Mouse (Mus musculus): Measurements from ENCODE around the gene Gm6040.

Gene Gm6040

GRCm38 (mm10) chr8:20921971-20922370 is at the start of gene Gm6040:
Gene Gm6040 (minus strand): TSS chr8:20922071.
- DNase-seq (ENCODE audit: low spot score) = no peak

GRCm38 (mm10) chr8:20964531-20964930 is 42.7 kb upstream of the Gm6040 start:
- DNase-seq (ENCODE audit: low spot score) = no peak

GRCm38 (mm10) chr8:20944610-20945009 is 22.7 kb upstream of the Gm6040 start, which contains the start of gene AY761185:
Gene AY761185 (minus strand): TSS chr8:20944710.
- DNase-seq (ENCODE audit: low spot score) = no peak

- no peak for DNase-seq (ENCODE audit: low spot score)
These were observed 9.6 kb downstream of the Gm6040 start for GRCm38 (mm10) chr8:20912288-20912687.

GRCm38 (mm10) chr8:20908256-20908655 is 13.6 kb downstream of the Gm6040 start:
- DNase-seq (ENCODE audit: low spot score) = no peak

- no peak for DNase-seq (ENCODE audit: low spot score)
These were observed 14.8 kb downstream of the Gm6040 start for GRCm38 (mm10) chr8:20907119-20907518.

GRCm38 (mm10) chr8:20902527-20902926 is 19.3 kb downstream of the Gm6040 start, which contains the start of gene Gm15056:
Gene Gm15056 (minus strand): TSS chr8:20902627.
- no peak for DNase-seq (ENCODE audit: low spot score)

GRCm38 (mm10) chr8:20892369-20892768 is 29.5 kb downstream of the Gm6040 start, which contains the start of gene Defb33:
Gene Defb33 (plus strand): TSS chr8:20892669.
- DNase-seq (ENCODE audit: low spot score) = no peak

GRCm38 (mm10) chr8:20874608-20875007 is 47.3 kb downstream of the Gm6040 start:
- no peak for DNase-seq (ENCODE audit: low spot score)

All from urinary bladder, postnatal 25 days (tissue).